Mouse (Mus musculus) testis, adult 2 months (tissue): ENCODE measurements at regions not wholly inside any gene's neighbourhood (a gene's known extent, or its start where the extent isn't known, plus 50 kb on each side); places are given as distances from the start of the nearest gene placed in this dataset.
A peak's percentile ranks its signal among the peaks of the same experiment; 100 is the strongest.

Experiments
- CTCF ChIP-seq: fragments of 200-500 bp; IDR thresholded peaks from 2 replicates; pipeline ENCODE4 v1.5.1; 2012; ENCODE audit warnings: low read depth, mild to moderate bottlenecking, inconsistent platforms, low read length, moderate library complexity; ENCODE audit not compliant: control insufficient read depth, insufficient read depth, insufficient replicate concordance
- POLR2A ChIP-seq: fragments of 200-500 bp; IDR thresholded peaks from 2 replicates; pipeline ENCODE4 v1.6.1; 2012; ENCODE audit warnings: low read depth, mild to moderate bottlenecking, inconsistent platforms, low read length, moderate library complexity; ENCODE audit not compliant: control insufficient read depth

- TF ChIP-seq CTCF: peak; percentile 7; the same call in 1 of the 2 replicates
- no peak for TF ChIP-seq POLR2A
Observed at GRCm38 (mm10) chr19:14080538-14080937, 167.2 kb downstream of the Olfr1505 start.
